Comparison of ENCODE assay signal across 33 mouse cellular contexts in genomic region chr17:32295160-32295559, GRCm38 (mm10).
"Had no signal": no experiment of that assay in that cellular context is flagged by ENCODE, and none has a peak within 500 bp of the region (broad histone marks: within the 10 kb centered on the region; RNA-seq: fewer than 3 reads in every experiment).

No protein-coding gene starts in this region.

- H3K4me2 ChIP-seq: limb, embryonic 12.5 days; limb, embryonic 13.5 days; limb, embryonic 15.5 days; liver, embryonic 11.5 days; liver, embryonic 12.5 days; liver, embryonic 13.5 days; liver, embryonic 15.5 days; lung, embryonic 14.5 days; lung, embryonic 15.5 days; midbrain, embryonic 11.5 days; midbrain, embryonic 12.5 days; midbrain, embryonic 13.5 days; midbrain, embryonic 15.5 days; neural tube, embryonic 12.5 days; neural tube, embryonic 13.5 days had no signal

- H3K4me3 ChIP-seq: limb, embryonic 10.5 days; limb, embryonic 12.5 days; limb, embryonic 13.5 days; limb, embryonic 15.5 days; liver, embryonic 12.5 days; liver, embryonic 13.5 days; liver, embryonic 15.5 days; lung, embryonic 15.5 days; megakaryocyte, embryonic 14.5 days; midbrain, embryonic 10.5 days; midbrain, embryonic 12.5 days; midbrain, embryonic 13.5 days; midbrain, embryonic 15.5 days; myocyte; neural tube, embryonic 12.5 days; neural tube, embryonic 13.5 days had no signal

- H3K9ac ChIP-seq: limb, embryonic 12.5 days; limb, embryonic 13.5 days; limb, embryonic 15.5 days; liver, embryonic 12.5 days; liver, embryonic 13.5 days; liver, embryonic 14.5 days; liver, embryonic 15.5 days; liver, postnatal 0 days; lung, embryonic 14.5 days; lung, embryonic 15.5 days; midbrain, embryonic 12.5 days; midbrain, embryonic 13.5 days; midbrain, embryonic 15.5 days; neural tube, embryonic 12.5 days; neural tube, embryonic 13.5 days had no signal

- H3K4me1 ChIP-seq: limb, embryonic 12.5 days; limb, embryonic 13.5 days; limb, embryonic 15.5 days; liver, embryonic 15.5 days; lung, embryonic 15.5 days; megakaryocyte, embryonic 14.5 days; midbrain, embryonic 10.5 days; midbrain, embryonic 12.5 days; midbrain, embryonic 13.5 days; midbrain, embryonic 15.5 days; neural tube, embryonic 12.5 days; neural tube, embryonic 13.5 days had no signal

- H3K27me3 ChIP-seq: limb, embryonic 12.5 days; limb, embryonic 13.5 days; limb, embryonic 15.5 days; liver, embryonic 12.5 days; liver, embryonic 13.5 days; liver, embryonic 15.5 days; lung, embryonic 15.5 days; megakaryocyte, embryonic 14.5 days; midbrain, embryonic 12.5 days; midbrain, embryonic 13.5 days; midbrain, embryonic 15.5 days; neural tube, embryonic 12.5 days; neural tube, embryonic 13.5 days had no signal

- H3K36me3 ChIP-seq: limb, embryonic 10.5 days; limb, embryonic 12.5 days; limb, embryonic 13.5 days; limb, embryonic 15.5 days; liver, embryonic 12.5 days; liver, embryonic 13.5 days; liver, embryonic 15.5 days; lung, embryonic 15.5 days; midbrain, embryonic 10.5 days; midbrain, embryonic 12.5 days; midbrain, embryonic 13.5 days; midbrain, embryonic 15.5 days; neural tube, embryonic 12.5 days; neural tube, embryonic 13.5 days had no signal

- H3K9me3 ChIP-seq: limb, embryonic 10.5 days; limb, embryonic 12.5 days; limb, embryonic 13.5 days; limb, embryonic 15.5 days; liver, embryonic 12.5 days; liver, embryonic 13.5 days; liver, embryonic 15.5 days; lung, embryonic 15.5 days; midbrain, embryonic 10.5 days; midbrain, embryonic 12.5 days; midbrain, embryonic 13.5 days; midbrain, embryonic 15.5 days; neural tube, embryonic 12.5 days; neural tube, embryonic 13.5 days had no signal

- H3K27ac ChIP-seq: limb, embryonic 10.5 days; limb, embryonic 12.5 days; limb, embryonic 13.5 days; limb, embryonic 15.5 days; liver, embryonic 12.5 days; liver, embryonic 13.5 days; liver, embryonic 14.5 days; liver, embryonic 15.5 days; lung, embryonic 15.5 days; macrophage; midbrain, embryonic 10.5 days; midbrain, embryonic 12.5 days; midbrain, embryonic 13.5 days; midbrain, embryonic 15.5 days; neural tube, embryonic 12.5 days; neural tube, embryonic 13.5 days had no signal

- ATAC-seq: liver, embryonic 12.5 days; liver, postnatal 0 days; lung, postnatal 0 days; midbrain, embryonic 13.5 days; midbrain, embryonic 15.5 days; midbrain, embryonic 16.5 days had no signal

- DNase-seq: left cerebral cortex, postnatal 4 days; liver; liver, embryonic 13.5 days; liver, postnatal 0 days; lung, adult 18-20 months; lung, adult 2 months; lung, embryonic 14.5 days; lung, postnatal 10 days; lung, postnatal 14 days; lung, postnatal 36 days; lung, postnatal 4 days; midbrain, embryonic 14.5 days had no signal
